Mouse (Mus musculus) liver, postnatal 0 days (tissue): ENCODE measurements around the gene Wfikkn2.

Experiments
- CTCF ChIP-seq: sonication (generic); IDR thresholded peaks from 2 replicates; pipeline ENCODE4 v1.5.1; 2016; ENCODE audit warnings: antibody characterized with exemption, low read depth
- EP300 ChIP-seq: IDR thresholded peaks from 2 replicates; pipeline ENCODE4 v1.6.1; 2016; ENCODE audit warnings: antibody characterized with exemption, low read depth, mild to moderate bottlenecking

DNA sequence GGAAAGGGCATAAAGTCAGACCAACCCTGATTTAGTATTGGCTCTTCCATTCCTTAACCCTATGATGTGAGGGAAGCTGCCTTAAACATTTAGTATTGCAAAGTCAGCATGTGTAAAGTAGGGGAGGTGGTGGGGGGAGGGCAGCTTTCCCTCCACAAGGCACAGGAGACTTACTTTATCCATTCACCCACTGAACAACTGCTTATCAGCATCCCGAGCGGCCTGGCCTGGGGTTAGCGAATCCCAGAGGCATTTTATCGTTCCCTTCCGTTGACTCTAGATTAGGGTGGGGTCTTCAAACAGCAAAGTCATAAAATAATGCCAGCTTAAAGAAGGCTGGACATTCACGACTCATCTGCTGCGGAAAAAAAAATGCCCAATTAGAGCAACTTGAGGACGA, 15.6 kb downstream of the Wfikkn2 start:
- TF ChIP-seq CTCF = no peak
- no peak for TF ChIP-seq EP300
